Mouse (Mus musculus) ES-Bruce4 (cell line): ENCODE results near the gene Shroom3. TPM values are rescaled to one million over a fixed set of nuclear protein-coding genes. Genes with fewer than 3 reads are reported as not detected.

Experiments used
- H3K27ac ChIP-seq: 2 replicates; pipeline ENCODE4 v1.5.1; 2012; ENCODE audit warnings: low read length, inconsistent platforms; ENCODE audit not compliant: insufficient read depth
- H3K27me3 ChIP-seq: 2 replicates; pipeline ENCODE4 v1.6.1; 2012; ENCODE audit warnings: mild to moderate bottlenecking, low read length, inconsistent platforms; ENCODE audit not compliant: control insufficient read depth, poor library complexity, insufficient read depth, severe bottlenecking
- H3K36me3 ChIP-seq: 2 replicates; pipeline ENCODE4 v1.6.1; 2012; ENCODE audit warnings: inconsistent platforms, mild to moderate bottlenecking, low read length, moderate library complexity; ENCODE audit not compliant: control insufficient read depth, poor library complexity, insufficient read depth, severe bottlenecking
- H3K4me1 ChIP-seq: one replicate; pipeline ENCODE4 v1.8.1; 2011; ENCODE audit warnings: low read length; ENCODE audit not compliant: control insufficient read depth, insufficient read depth
- H3K4me3 ChIP-seq: 2 replicates; pipeline ENCODE4 v1.5.1; 2011; ENCODE audit warnings: low read depth, mild to moderate bottlenecking, low read length
- H3K9ac ChIP-seq: 2 replicates; pipeline ENCODE4 v1.6.1; 2012; ENCODE audit warnings: low read depth, mild to moderate bottlenecking, inconsistent platforms; ENCODE audit not compliant: poor library complexity, severe bottlenecking
- H3K9me3 ChIP-seq: replicated peaks from 2 replicates; pipeline ENCODE4 v1.6.1; 2012; ENCODE audit warnings: mild to moderate bottlenecking, low read length, inconsistent platforms; ENCODE audit not compliant: control insufficient read depth, poor library complexity, insufficient read depth, severe bottlenecking
- CTCF ChIP-seq: IDR thresholded peaks from one replicate; pipeline ENCODE4 v1.8.1; 2011; ENCODE audit warnings: low read depth, low read length
- EP300 ChIP-seq: IDR thresholded peaks from 2 replicates; pipeline ENCODE4 v1.6.1; 2011; ENCODE audit warnings: low read depth, low read length; ENCODE audit not compliant: insufficient read depth
- POLR2A ChIP-seq: IDR thresholded peaks from one replicate; pipeline ENCODE4 v1.8.1; 2011; ENCODE audit warnings: low read length; ENCODE audit not compliant: insufficient read depth
- polyA plus RNA-seq: library from polyadenylated mRNA; stranded (reverse); fragments of >200 nt; gene quantifications from 2 replicates; pipeline ENCODE4 v1.2.4, GENCODE M21; 2011; ENCODE audit warnings: low read depth; ENCODE audit not compliant: missing spikeins, insufficient read depth, insufficient read length

Shroom3 gene
- polyA plus RNA-seq, 1 experiment = 49.1 TPM

- Histone ChIP-seq H3K36me3 (peaks cover 9% of the 10 kb centered on the region), H3K4me1 (no peaks in the 10 kb centered on the region), H3K27me3 (no peaks in the 10 kb centered on the region), H3K9me3 (no peaks in the 10 kb centered on the region), H3K9ac (no peak overlapping the region), H3K27ac (no peak overlapping the region), H3K4me3 (no peak overlapping the region)
- no peak for TF ChIP-seq EP300
- no peak for TF ChIP-seq POLR2A
- TF ChIP-seq CTCF = no peak
These were observed 276.1 kb downstream of the Shroom3 start for GRCm38 (mm10) chr5:92959287-92959686.

- Histone ChIP-seq H3K4me3 (no peak overlapping the region), H3K27me3 (no peaks in the 10 kb centered on the region), H3K36me3 (peaks cover 13% of the 10 kb centered on the region), H3K27ac (no peak overlapping the region), H3K9me3 (no peaks in the 10 kb centered on the region), H3K4me1 (no peaks in the 10 kb centered on the region), H3K9ac (no peak overlapping the region)
- TF ChIP-seq CTCF = no peak
These were observed 276.5 kb downstream of the Shroom3 start for GRCm38 (mm10) chr5:92959708-92960107.

GRCm38 (mm10) chr5:92961353-92961752 lies 278.1 kb downstream of the Shroom3 start:
- Histone ChIP-seq H3K36me3 (peaks cover 15% of the 10 kb centered on the region), H3K4me1 (no peaks in the 10 kb centered on the region), H3K27ac (no peak overlapping the region), H3K4me3 (no peak overlapping the region), H3K9ac (no peak overlapping the region), H3K9me3 (no peaks in the 10 kb centered on the region), H3K27me3 (no peaks in the 10 kb centered on the region)
- no peak for TF ChIP-seq EP300
- TF ChIP-seq POLR2A = no peak
- TF ChIP-seq CTCF = no peak

GRCm38 (mm10) chr5:92961770-92962231 lies 278.6 kb downstream of the Shroom3 start:
- H3K27ac ChIP-seq = no peak overlapping the region
- no peak overlapping the region for H3K9ac ChIP-seq
- no peaks in the 10 kb centered on the region for H3K4me1 ChIP-seq
- no peak overlapping the region for H3K4me3 ChIP-seq
- H3K36me3 ChIP-seq = peaks cover 15% of the 10 kb centered on the region
- H3K27me3 ChIP-seq = no peaks in the 10 kb centered on the region
- H3K9me3 ChIP-seq = no peaks in the 10 kb centered on the region
- TF ChIP-seq POLR2A = no peak
- no peak for TF ChIP-seq EP300
- no peak for TF ChIP-seq CTCF

GRCm38 (mm10) chr5:92964691-92965090 lies 281.5 kb downstream of the Shroom3 start:
- H3K4me1 ChIP-seq = no peaks in the 10 kb centered on the region
- TF ChIP-seq EP300 (no peak), CTCF (no peak), POLR2A (no peak)
- H3K9me3 ChIP-seq = no peaks in the 10 kb centered on the region
- H3K9ac ChIP-seq = no peak overlapping the region
- no peaks in the 10 kb centered on the region for H3K27me3 ChIP-seq
- peaks cover 15% of the 10 kb centered on the region for H3K36me3 ChIP-seq
- no peak overlapping the region for H3K4me3 ChIP-seq
- H3K27ac ChIP-seq = no peak overlapping the region

- no peak overlapping the region for H3K4me3 ChIP-seq
- no peak overlapping the region for H3K9ac ChIP-seq
- H3K9me3 ChIP-seq = no peaks in the 10 kb centered on the region
- no peak overlapping the region for H3K27ac ChIP-seq
- H3K4me1 ChIP-seq = no peaks in the 10 kb centered on the region
- H3K36me3 ChIP-seq = peaks cover 15% of the 10 kb centered on the region
- no peaks in the 10 kb centered on the region for H3K27me3 ChIP-seq
- TF ChIP-seq CTCF = no peak
- TF ChIP-seq EP300 = 0 out of 2 replicates have a peak, but pooled peaks have one; percentile 10
- no peak for TF ChIP-seq POLR2A
These were observed 283.9 kb downstream of the Shroom3 start for GRCm38 (mm10) chr5:92967143-92967542.
